Mouse (Mus musculus): ENCODE measurements at regions not wholly inside any gene's neighbourhood (a gene's known extent, or its start where the extent isn't known, plus 50 kb on each side); places are given as distances from the start of the nearest gene placed in this dataset.

- no peak overlapping the region for H3K9ac ChIP-seq (replicated peaks; ENCODE audit: low read length)
- H3K4me2 ChIP-seq (ENCODE audit: low read depth, low read length) = no peak overlapping the region
- H3K9me3 ChIP-seq (ENCODE audit: low read length) = no peaks in the 10 kb centered on the region
- no peak for TF ChIP-seq CTCF (IDR thresholded peaks at IDR 0.05; ENCODE audit: low read depth)
- ATAC-seq (no peak), DNase-seq (ENCODE audit: low spot score) (peak; percentile 31)
- 65% methylated on average over 6 of the region's 6 CpGs for WGBS
- no peak overlapping the region for H3K27ac ChIP-seq
- H3K27me3 ChIP-seq (ENCODE audit: insufficient read depth, low read length) = no peaks in the 10 kb centered on the region
- no peaks in the 10 kb centered on the region for H3K4me1 ChIP-seq (ENCODE audit: insufficient read depth, low read length)
- no peaks in the 10 kb centered on the region for H3K36me3 ChIP-seq (ENCODE audit: insufficient read depth, low read length)
- H3K4me3 ChIP-seq (ENCODE audit: low read length) = no peak overlapping the region
These were observed 279.4 kb downstream of the Mctp2 start for GRCm38 (mm10) chr7:72027006-72027405.

- 86% methylated on average over 11 of the region's 11 CpGs for WGBS
- no peak overlapping the region for H3K4me3 ChIP-seq (ENCODE audit: low read length)
- H3K9ac ChIP-seq (replicated peaks; ENCODE audit: low read length) = no peak overlapping the region
- no peaks in the 10 kb centered on the region for H3K4me1 ChIP-seq (ENCODE audit: insufficient read depth, low read length)
- no peak overlapping the region for H3K4me2 ChIP-seq (ENCODE audit: low read depth, low read length)
- ATAC-seq = no peak
- TF ChIP-seq CTCF (IDR thresholded peaks at IDR 0.05; ENCODE audit: low read depth) = no peak
- DNase-seq (ENCODE audit: low spot score) = no peak
- H3K27me3 ChIP-seq (ENCODE audit: insufficient read depth, low read length) = no peaks in the 10 kb centered on the region
- H3K9me3 ChIP-seq (ENCODE audit: low read length) = no peaks in the 10 kb centered on the region
- H3K36me3 ChIP-seq (ENCODE audit: insufficient read depth, low read length) = no peaks in the 10 kb centered on the region
- H3K27ac ChIP-seq = no peak overlapping the region
These were observed 297.3 kb downstream of the Mctp2 start for GRCm38 (mm10) chr7:72009115-72009514.

GRCm38 (mm10) chr7:72004311-72004710 is 302.1 kb downstream of the Mctp2 start:
- 58% methylated on average over 3 of the region's 3 CpGs for WGBS
- no peak overlapping the region for H3K4me3 ChIP-seq (ENCODE audit: low read length)
- no peaks in the 10 kb centered on the region for H3K27me3 ChIP-seq (ENCODE audit: insufficient read depth, low read length)
- TF ChIP-seq CTCF (IDR thresholded peaks at IDR 0.05; ENCODE audit: low read depth) = no peak
- no peaks in the 10 kb centered on the region for H3K4me1 ChIP-seq (ENCODE audit: insufficient read depth, low read length)
- no peaks in the 10 kb centered on the region for H3K36me3 ChIP-seq (ENCODE audit: insufficient read depth, low read length)
- H3K4me2 ChIP-seq (ENCODE audit: low read depth, low read length) = no peak overlapping the region
- no peak overlapping the region for H3K27ac ChIP-seq
- DNase-seq (ENCODE audit: low spot score) = no peak
- ATAC-seq = no peak
- H3K9me3 ChIP-seq (ENCODE audit: low read length) = no peaks in the 10 kb centered on the region
- no peak overlapping the region for H3K9ac ChIP-seq (replicated peaks; ENCODE audit: low read length)

- H3K4me1 ChIP-seq (ENCODE audit: insufficient read depth, low read length) = no peaks in the 10 kb centered on the region
- H3K4me2 ChIP-seq (ENCODE audit: low read depth, low read length) = no peak overlapping the region
- ATAC-seq (no peak), DNase-seq (ENCODE audit: low spot score) (no peak)
- H3K9ac ChIP-seq (replicated peaks; ENCODE audit: low read length) = no peak overlapping the region
- H3K27me3 ChIP-seq (ENCODE audit: insufficient read depth, low read length) = no peaks in the 10 kb centered on the region
- no peaks in the 10 kb centered on the region for H3K36me3 ChIP-seq (ENCODE audit: insufficient read depth, low read length)
- WGBS = 86% methylated on average over 3 of the region's 3 CpGs
- H3K9me3 ChIP-seq (ENCODE audit: low read length) = no peaks in the 10 kb centered on the region
- H3K27ac ChIP-seq = no peak overlapping the region
- TF ChIP-seq CTCF (IDR thresholded peaks at IDR 0.05; ENCODE audit: low read depth) = no peak
- H3K4me3 ChIP-seq (ENCODE audit: low read length) = no peak overlapping the region
These were observed 313.9 kb downstream of the Mctp2 start for GRCm38 (mm10) chr7:71992526-71992925.

- no peaks in the 10 kb centered on the region for H3K27me3 ChIP-seq (ENCODE audit: insufficient read depth, low read length)
- H3K4me2 ChIP-seq (ENCODE audit: low read depth, low read length) = no peak overlapping the region
- WGBS = 88% methylated on average over 3 of the region's 3 CpGs
- H3K9me3 ChIP-seq (ENCODE audit: low read length) = no peaks in the 10 kb centered on the region
- no peaks in the 10 kb centered on the region for H3K4me1 ChIP-seq (ENCODE audit: insufficient read depth, low read length)
- H3K36me3 ChIP-seq (ENCODE audit: insufficient read depth, low read length) = no peaks in the 10 kb centered on the region
- H3K27ac ChIP-seq = no peak overlapping the region
- H3K9ac ChIP-seq (replicated peaks; ENCODE audit: low read length) = no peak overlapping the region
- ATAC-seq (no peak), DNase-seq (ENCODE audit: low spot score) (no peak)
- H3K4me3 ChIP-seq (ENCODE audit: low read length) = no peak overlapping the region
- no peak for TF ChIP-seq CTCF (IDR thresholded peaks at IDR 0.05; ENCODE audit: low read depth)
These were observed 314.6 kb downstream of the Mctp2 start for GRCm38 (mm10) chr7:71991835-71992234.

- Histone ChIP-seq H3K4me3 (ENCODE audit: low read length) (no peak overlapping the region), H3K9me3 (ENCODE audit: low read length) (no peaks in the 10 kb centered on the region), H3K9ac (replicated peaks; ENCODE audit: low read length) (no peak overlapping the region), H3K27ac (no peak overlapping the region), H3K4me1 (ENCODE audit: insufficient read depth, low read length) (no peaks in the 10 kb centered on the region), H3K27me3 (ENCODE audit: insufficient read depth, low read length) (no peaks in the 10 kb centered on the region), H3K4me2 (ENCODE audit: low read depth, low read length) (no peak overlapping the region), H3K36me3 (ENCODE audit: insufficient read depth, low read length) (no peaks in the 10 kb centered on the region)
- ATAC-seq (no peak), DNase-seq (ENCODE audit: low spot score) (no peak)
- no peak for TF ChIP-seq CTCF (IDR thresholded peaks at IDR 0.05; ENCODE audit: low read depth)
- WGBS = 87% methylated on average over 4 of the region's 4 CpGs
These were observed 315.2 kb downstream of the Mctp2 start for GRCm38 (mm10) chr7:71991206-71991605.

- Histone ChIP-seq H3K9ac (replicated peaks; ENCODE audit: low read length) (no peak overlapping the region), H3K36me3 (ENCODE audit: insufficient read depth, low read length) (no peaks in the 10 kb centered on the region), H3K4me3 (ENCODE audit: low read length) (no peak overlapping the region), H3K27ac (no peak overlapping the region), H3K4me1 (ENCODE audit: insufficient read depth, low read length) (no peaks in the 10 kb centered on the region), H3K27me3 (ENCODE audit: insufficient read depth, low read length) (no peaks in the 10 kb centered on the region), H3K4me2 (ENCODE audit: low read depth, low read length) (no peak overlapping the region), H3K9me3 (ENCODE audit: low read length) (no peaks in the 10 kb centered on the region)
- TF ChIP-seq CTCF (IDR thresholded peaks at IDR 0.05; ENCODE audit: low read depth) = no peak
- ATAC-seq = no peak
- WGBS = 77% methylated on average over 4 of the region's 4 CpGs
- no peak for DNase-seq (ENCODE audit: low spot score)
These were observed 340.4 kb downstream of the Mctp2 start for GRCm38 (mm10) chr7:71966015-71966414.
